Mouse (Mus musculus) bone marrow, adult 2 months (tissue): ENCODE results near the gene Pakap.

ENCODE experiments used
- CTCF ChIP-seq: fragments of 200-500 bp; IDR thresholded peaks from 2 replicates; pipeline ENCODE4 v1.5.1; 2011; ENCODE audit warnings: low read length, control low read depth; ENCODE audit not compliant: control insufficient read depth, insufficient read depth
- POLR2A ChIP-seq: fragments of 200-500 bp; IDR thresholded peaks from 2 replicates; pipeline ENCODE4 v1.6.1; 2011; ENCODE audit warnings: low read depth, mild to moderate bottlenecking, control low read depth, low read length, borderline replicate concordance; ENCODE audit not compliant: control insufficient read depth

DNA sequence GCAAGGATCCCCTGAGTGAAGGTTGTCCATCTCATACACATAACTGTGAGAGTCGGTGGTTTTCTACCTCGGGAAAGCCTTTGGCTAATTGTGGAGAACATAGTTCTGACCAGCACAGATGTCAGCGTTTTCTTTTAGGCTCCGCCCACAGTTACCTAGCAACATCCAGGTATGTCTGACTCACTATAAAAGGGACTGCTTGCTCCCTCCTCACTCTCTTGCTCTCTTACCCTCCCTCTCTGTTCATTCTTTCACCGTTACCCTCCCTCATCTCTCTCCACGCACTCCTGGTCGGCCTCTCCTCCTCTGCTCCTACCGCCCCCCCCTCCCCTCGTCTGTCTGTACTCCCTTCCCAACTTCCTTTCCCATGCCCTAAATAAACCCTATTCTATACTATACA is 336.7 kb downstream of the Pakap start:
- TF ChIP-seq POLR2A (no peak), CTCF (no peak)
